Mouse (Mus musculus): ENCODE measurements around the gene Fcgr1.

DNA sequence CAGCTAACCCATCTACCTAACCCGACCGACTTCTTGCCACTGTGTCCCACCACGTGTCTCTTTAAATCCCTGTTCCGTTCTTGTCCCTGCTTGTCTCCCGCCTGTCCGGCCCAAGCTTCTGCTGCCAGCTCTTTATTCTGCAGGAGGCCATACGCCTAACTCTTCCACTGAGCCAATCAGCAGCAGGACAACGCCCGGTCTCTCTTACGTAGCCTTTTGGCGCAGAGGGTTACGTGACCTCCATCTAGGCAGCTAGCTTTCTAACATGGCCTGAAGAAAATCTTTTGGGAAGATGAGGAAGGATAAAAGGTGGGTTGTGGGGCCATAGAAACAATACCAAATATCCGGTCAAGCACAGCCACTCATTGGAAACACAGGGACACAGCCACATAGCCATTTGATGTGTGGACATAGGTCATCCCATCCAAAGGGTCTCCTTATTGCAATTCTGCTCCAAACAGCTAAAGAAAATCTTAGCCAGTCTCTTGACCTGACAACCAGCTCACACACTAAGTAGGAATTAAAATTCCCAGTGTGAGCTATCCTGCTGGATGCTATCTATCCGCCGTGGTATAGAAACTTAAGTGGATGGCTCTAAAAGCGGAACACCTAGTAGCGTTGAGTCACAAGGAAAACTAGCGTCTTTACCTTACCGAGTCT, 31.4 kb downstream of the Fcgr1 start:
- TF ChIP-seq CTCF (IDR thresholded peaks at IDR 0.05; ENCODE audit: low read depth, low read length) (no peak), POLR2A (IDR thresholded peaks at IDR 0.05; ENCODE audit: insufficient read depth, low read length) (peak; percentile 78), EP300 (IDR thresholded peaks at IDR 0.05; ENCODE audit: insufficient read depth, low read depth, low read length) (0 out of 2 replicates have a peak, but pooled peaks have one; percentile 39)
